Mouse (Mus musculus) heart, embryonic 11.5 days (tissue): Measurements from ENCODE around the gene Rph3al. TPM values are rescaled to one million over a fixed set of nuclear protein-coding genes. Genes with fewer than 3 reads are reported as not detected.

ENCODE experiments used
- ATAC-seq: fragments of 200-750 bp; cut with Nextera tagmentation; replicated peaks from 2 replicates; pipeline ENCODE4 v1.8.0; 2017; ENCODE audit warnings: moderate library complexity; ENCODE audit not compliant: insufficient number of reproducible peaks, low FRiP score, low TSS enrichment
- H3K27ac ChIP-seq: fragments of 300-500 bp; sonication (generic); 2 replicates; pipeline ENCODE4 v1.5.1; 2014; ENCODE audit warnings: mild to moderate bottlenecking, low read depth, low read length
- H3K27me3 ChIP-seq: fragments of 300-500 bp; sonication (generic); 2 replicates; pipeline ENCODE4 v1.6.1; 2014; ENCODE audit warnings: mild to moderate bottlenecking, low read length, mixed read lengths; ENCODE audit not compliant: control insufficient read depth, insufficient read depth
- H3K36me3 ChIP-seq: fragments of 300-500 bp; sonication (generic); 2 replicates; pipeline ENCODE4 v1.6.1; 2014; ENCODE audit warnings: mild to moderate bottlenecking, low read length, moderate library complexity, mixed read lengths; ENCODE audit not compliant: control insufficient read depth, insufficient read depth
- H3K4me1 ChIP-seq: fragments of 300-500 bp; sonication (generic); 2 replicates; pipeline ENCODE4 v1.6.1; 2014; ENCODE audit warnings: low read length; ENCODE audit not compliant: control insufficient read depth, insufficient read depth
- H3K4me2 ChIP-seq: fragments of 300-500 bp; sonication (generic); 2 replicates; pipeline ENCODE4 v1.6.1; 2014; ENCODE audit warnings: mild to moderate bottlenecking, moderate library complexity
- H3K4me3 ChIP-seq: fragments of 300-500 bp; sonication (generic); 2 replicates; pipeline ENCODE4 v1.5.1; 2014; ENCODE audit warnings: low read depth, low read length
- H3K9ac ChIP-seq: fragments of 300-500 bp; sonication (generic); 2 replicates; pipeline ENCODE4 v1.6.1; 2014; ENCODE audit warnings: mild to moderate bottlenecking, low read depth, low read length, moderate library complexity
- H3K9me3 ChIP-seq: fragments of 300-500 bp; sonication (generic); replicated peaks from 2 replicates; pipeline ENCODE4 v1.6.1; 2016; ENCODE audit warnings: low read length; ENCODE audit not compliant: control insufficient read depth
- WGBS: fragments of 180-500 bp; shearing (Covaris S2); extraction: QIAGEN DNeasy Blood & Tissue Kit; methylation state at CpG from one replicate; pipeline ENCODE4 v1.1.7; 2014; ENCODE audit not compliant: insufficient replicate concordance; 5-methylcytosine and 5-hydroxymethylcytosine counted together
- polyA plus RNA-seq: library from polyadenylated mRNA; unstranded; fragments of >200 nt; fragmentation: Nextera tagmentation; extraction: Ambion mirVana; gene quantifications from 2 replicates; pipeline ENCODE4 v1.2.1, GENCODE M21; 2014

Rph3al gene
- polyA plus RNA-seq, 1 experiment from 2014 or later: 4.1 TPM

- H3K4me2 ChIP-seq: no peak overlapping the region
- H3K9ac ChIP-seq: no peak overlapping the region
- H3K4me3 ChIP-seq: no peak overlapping the region
- H3K4me1 ChIP-seq: peaks cover 3% of the 10 kb centered on the region; the same call in 1 of the 2 replicates
- H3K9me3 ChIP-seq: no peaks in the 10 kb centered on the region
- H3K27ac ChIP-seq: no peak overlapping the region
- no peak for ATAC-seq
- H3K36me3 ChIP-seq: no peaks in the 10 kb centered on the region
- 89% methylated on average over 17 of the region's 17 CpGs for WGBS
- no peaks in the 10 kb centered on the region for H3K27me3 ChIP-seq
Observed at GRCm38 (mm10) chr11:75957124-75957832, 19.0 kb upstream of the Rph3al start.

GRCm38 (mm10) chr11:75956651-75957050, 18.4 kb upstream of the Rph3al start:
- H3K9me3 ChIP-seq: no peaks in the 10 kb centered on the region
- H3K27ac ChIP-seq: no peak overlapping the region
- H3K27me3 ChIP-seq: no peaks in the 10 kb centered on the region
- peaks cover under 1% of the 10 kb centered on the region; the same call in 1 of the 2 replicates for H3K4me1 ChIP-seq
- WGBS: 62% methylated on average over 8 of the region's 8 CpGs
- no peak overlapping the region for H3K4me3 ChIP-seq
- ATAC-seq: no peak
- H3K36me3 ChIP-seq: no peaks in the 10 kb centered on the region
- no peak overlapping the region for H3K9ac ChIP-seq
- no peak overlapping the region for H3K4me2 ChIP-seq

- no peaks in the 10 kb centered on the region for H3K4me1 ChIP-seq
- no peak overlapping the region for H3K4me3 ChIP-seq
- H3K27ac ChIP-seq: no peak overlapping the region
- H3K27me3 ChIP-seq: no peaks in the 10 kb centered on the region
- no peak overlapping the region for H3K4me2 ChIP-seq
- H3K36me3 ChIP-seq: no peaks in the 10 kb centered on the region
- ATAC-seq: no peak
- no peak overlapping the region for H3K9ac ChIP-seq
- WGBS: 74% methylated on average over 9 of the region's 9 CpGs
- H3K9me3 ChIP-seq: no peaks in the 10 kb centered on the region
Observed at GRCm38 (mm10) chr11:75954896-75955295, 16.7 kb upstream of the Rph3al start.

- Histone ChIP-seq H3K9me3 (no peaks in the 10 kb centered on the region), H3K4me3 (no peak overlapping the region), H3K27ac (no peak overlapping the region), H3K36me3 (no peaks in the 10 kb centered on the region), H3K27me3 (no peaks in the 10 kb centered on the region), H3K4me1 (peaks cover 18% of the 10 kb centered on the region), H3K4me2 (no peak overlapping the region), H3K9ac (no peak overlapping the region)
- 73% methylated on average over 5 of the region's 5 CpGs for WGBS
- no peak for ATAC-seq
Observed at GRCm38 (mm10) chr11:75951895-75952294, 13.7 kb upstream of the Rph3al start.

- no peaks in the 10 kb centered on the region for H3K9me3 ChIP-seq
- no peaks in the 10 kb centered on the region for H3K36me3 ChIP-seq
- H3K4me3 ChIP-seq: no peak overlapping the region
- ATAC-seq: no peak
- no peak overlapping the region for H3K4me2 ChIP-seq
- H3K9ac ChIP-seq: no peak overlapping the region
- 61% methylated on average over 3 of the region's 3 CpGs for WGBS
- no peaks in the 10 kb centered on the region for H3K27me3 ChIP-seq
- no peak overlapping the region for H3K27ac ChIP-seq
- H3K4me1 ChIP-seq: peaks cover 31% of the 10 kb centered on the region
Observed at GRCm38 (mm10) chr11:75950459-75950858, 12.2 kb upstream of the Rph3al start.

- no peaks in the 10 kb centered on the region for H3K27me3 ChIP-seq
- H3K36me3 ChIP-seq: no peaks in the 10 kb centered on the region
- H3K4me3 ChIP-seq: no peak overlapping the region
- H3K4me2 ChIP-seq: no peak overlapping the region
- 6% methylated on average over 3 of the region's 3 CpGs for WGBS
- H3K27ac ChIP-seq: 0 out of 2 replicates have a peak overlapping the region, but pooled peaks have one; percentile 10
- H3K9me3 ChIP-seq: no peaks in the 10 kb centered on the region
- peaks cover 31% of the 10 kb centered on the region for H3K4me1 ChIP-seq
- ATAC-seq: no peak
- H3K9ac ChIP-seq: no peak overlapping the region
Observed at GRCm38 (mm10) chr11:75948789-75949188, 10.6 kb upstream of the Rph3al start.

GRCm38 (mm10) chr11:75947223-75947622, 9.0 kb upstream of the Rph3al start:
- H3K27me3 ChIP-seq: no peaks in the 10 kb centered on the region
- 34% methylated on average over 5 of the region's 5 CpGs for WGBS
- no peaks in the 10 kb centered on the region for H3K9me3 ChIP-seq
- no peak for ATAC-seq
- peak overlapping the region; percentile 39; the same call in 1 of the 2 replicates for H3K9ac ChIP-seq
- no peak overlapping the region for H3K4me3 ChIP-seq
- H3K4me1 ChIP-seq: peaks cover 31% of the 10 kb centered on the region
- H3K27ac ChIP-seq: peak overlapping the region; percentile 54
- H3K4me2 ChIP-seq: 0 out of 2 replicates have a peak overlapping the region, but pooled peaks have one; percentile 6
- no peaks in the 10 kb centered on the region for H3K36me3 ChIP-seq

- 18% methylated on average over 9 of the region's 9 CpGs for WGBS
- Histone ChIP-seq H3K9ac (0 out of 2 replicates have a peak overlapping the region, but pooled peaks have one; percentile 3), H3K4me3 (no peak overlapping the region), H3K4me1 (peaks cover 31% of the 10 kb centered on the region), H3K9me3 (no peaks in the 10 kb centered on the region), H3K27ac (peak overlapping the region; percentile 62), H3K27me3 (no peaks in the 10 kb centered on the region), H3K4me2 (no peak overlapping the region), H3K36me3 (no peaks in the 10 kb centered on the region)
- ATAC-seq: 0 out of 2 replicates have a peak, but pooled peaks have one; percentile 49
Observed at GRCm38 (mm10) chr11:75945805-75946450, 7.7 kb upstream of the Rph3al start.
